Mouse (Mus musculus) limb, embryonic 12.5 days (tissue): ENCODE results near the gene Wwc1. TPM values are rescaled to one million over a fixed set of nuclear protein-coding genes. Genes with fewer than 3 reads are reported as not detected.

Source experiments
- ATAC-seq: fragments of 200-750 bp; cut with Nextera tagmentation; 2 replicates; pipeline ENCODE4 v1.8.0; 2017; ENCODE audit warnings: low read depth, moderate TSS enrichment; ENCODE audit not compliant: insufficient number of reproducible peaks, insufficient read depth, low FRiP score, low TSS enrichment
- H3K27ac ChIP-seq: fragments of 300-500 bp; sonication (generic); 2 replicates; pipeline ENCODE4 v1.5.1; 2016; ENCODE audit warnings: mild to moderate bottlenecking, moderate library complexity
- H3K27me3 ChIP-seq: fragments of 300-500 bp; sonication (generic); 2 replicates; pipeline ENCODE4 v1.6.1; 2016; ENCODE audit warnings: mild to moderate bottlenecking, moderate library complexity
- H3K36me3 ChIP-seq: fragments of 300-500 bp; sonication (generic); 2 replicates; pipeline ENCODE4 v1.6.1; 2016; ENCODE audit warnings: mild to moderate bottlenecking, moderate library complexity
- H3K4me1 ChIP-seq: fragments of 300-500 bp; sonication (generic); replicated peaks from 2 replicates; pipeline ENCODE4 v1.6.1; 2016
- H3K4me2 ChIP-seq: fragments of 300-500 bp; sonication (generic); 2 replicates; pipeline ENCODE4 v1.6.1; 2016; ENCODE audit warnings: mild to moderate bottlenecking, moderate library complexity
- H3K4me3 ChIP-seq: fragments of 300-500 bp; sonication (generic); replicated peaks from 2 replicates; pipeline ENCODE4 v1.5.1; 2016; ENCODE audit warnings: mild to moderate bottlenecking
- H3K9ac ChIP-seq: fragments of 300-500 bp; sonication (generic); replicated peaks from 2 replicates; pipeline ENCODE4 v1.6.1; 2016; ENCODE audit warnings: mild to moderate bottlenecking, moderate library complexity
- H3K9me3 ChIP-seq: fragments of 300-500 bp; sonication (generic); 2 replicates; pipeline ENCODE4 v1.6.1; 2016; ENCODE audit warnings: mild to moderate bottlenecking, moderate library complexity
- WGBS: fragments of 180-500 bp; shearing (Covaris S2); methylation state at CpG from one replicate; pipeline ENCODE4 v1.1.7; 2016; 5-methylcytosine and 5-hydroxymethylcytosine counted together
- polyA plus RNA-seq: library from polyadenylated mRNA; unstranded; fragments of >200 nt; fragmentation: Nextera tagmentation; extraction: Ambion mirVana; gene quantifications from 2 replicates; pipeline ENCODE4 v1.2.1, GENCODE M21; 2016

Gene Wwc1
- polyA plus RNA-seq, 1 experiment from 2014 or later: 5.3 TPM

- peaks cover 3% of the 10 kb centered on the region; the same call in 1 of the 2 replicates for H3K4me1 ChIP-seq
- WGBS: 85% methylated on average over 7 of the region's 7 CpGs
Observed at GRCm38 (mm10) chr11:35950466-35950865, 29.9 kb downstream of the Wwc1 start.

GRCm38 (mm10) chr11:35950011-35950410 is 30.3 kb downstream of the Wwc1 start:
- Histone ChIP-seq H3K4me3 (no peak overlapping the region), H3K36me3 (no peaks in the 10 kb centered on the region), H3K9me3 (no peaks in the 10 kb centered on the region), H3K27me3 (no peaks in the 10 kb centered on the region), H3K4me1 (peaks cover 3% of the 10 kb centered on the region; the same call in 1 of the 2 replicates), H3K27ac (no peak overlapping the region), H3K4me2 (no peak overlapping the region), H3K9ac (no peak overlapping the region)
- 84% methylated on average over 3 of the region's 3 CpGs for WGBS
- ATAC-seq: no peak

More at GRCm38 (mm10) chr11:35950466-35950865, 29.9 kb downstream of the Wwc1 start:
- no peak overlapping the region for H3K4me2 ChIP-seq
- no peaks in the 10 kb centered on the region for H3K9me3 ChIP-seq
- ATAC-seq: no peak
- H3K27ac ChIP-seq: no peak overlapping the region
- no peak overlapping the region for H3K9ac ChIP-seq
- H3K36me3 ChIP-seq: no peaks in the 10 kb centered on the region
- H3K4me3 ChIP-seq: no peak overlapping the region
- H3K27me3 ChIP-seq: no peaks in the 10 kb centered on the region

- no peak overlapping the region for H3K4me2 ChIP-seq
- no peak overlapping the region for H3K9ac ChIP-seq
- no peaks in the 10 kb centered on the region for H3K27me3 ChIP-seq
- no peak overlapping the region for H3K27ac ChIP-seq
- ATAC-seq: 0 out of 2 replicates have a peak, but pooled peaks have one; percentile 17
- WGBS: 55% methylated on average over 6 of the region's 6 CpGs
- H3K9me3 ChIP-seq: no peaks in the 10 kb centered on the region
- no peaks in the 10 kb centered on the region for H3K36me3 ChIP-seq
- no peak overlapping the region for H3K4me3 ChIP-seq
- peaks cover 3% of the 10 kb centered on the region; the same call in 1 of the 2 replicates for H3K4me1 ChIP-seq
Observed at GRCm38 (mm10) chr11:35948457-35948881, 31.9 kb downstream of the Wwc1 start.

- ATAC-seq: no peak
- no peaks in the 10 kb centered on the region for H3K36me3 ChIP-seq
- no peak overlapping the region for H3K4me3 ChIP-seq
- no peak overlapping the region for H3K4me2 ChIP-seq
- H3K9me3 ChIP-seq: no peaks in the 10 kb centered on the region
- H3K27ac ChIP-seq: no peak overlapping the region
- peaks cover 3% of the 10 kb centered on the region; the same call in 1 of the 2 replicates for H3K4me1 ChIP-seq
- WGBS: 87% methylated on average over 9 of the region's 9 CpGs
- no peak overlapping the region for H3K9ac ChIP-seq
- H3K27me3 ChIP-seq: no peaks in the 10 kb centered on the region
Observed at GRCm38 (mm10) chr11:35947944-35948343, 32.4 kb downstream of the Wwc1 start.

- H3K4me3 ChIP-seq: no peak overlapping the region
- no peaks in the 10 kb centered on the region for H3K27me3 ChIP-seq
- H3K4me1 ChIP-seq: peaks cover 3% of the 10 kb centered on the region; the same call in 1 of the 2 replicates
- H3K9ac ChIP-seq: no peak overlapping the region
- WGBS: 44% methylated on average over 6 of the region's 6 CpGs
- no peak overlapping the region for H3K4me2 ChIP-seq
- no peaks in the 10 kb centered on the region for H3K36me3 ChIP-seq
- H3K9me3 ChIP-seq: no peaks in the 10 kb centered on the region
- no peak for ATAC-seq
- H3K27ac ChIP-seq: no peak overlapping the region
Observed at GRCm38 (mm10) chr11:35945187-35945586, 35.1 kb downstream of the Wwc1 start.

- no peaks in the 10 kb centered on the region for H3K27me3 ChIP-seq
- no peak overlapping the region for H3K9ac ChIP-seq
- H3K9me3 ChIP-seq: no peaks in the 10 kb centered on the region
- ATAC-seq: no peak
- no peaks in the 10 kb centered on the region for H3K36me3 ChIP-seq
- H3K4me1 ChIP-seq: peaks cover 6% of the 10 kb centered on the region; the same call in 1 of the 2 replicates
- no peak overlapping the region for H3K4me2 ChIP-seq
- no peak overlapping the region for H3K4me3 ChIP-seq
- 76% methylated on average over 3 of the region's 3 CpGs for WGBS
- no peak overlapping the region for H3K27ac ChIP-seq
Observed at GRCm38 (mm10) chr11:35941641-35942040, 38.7 kb downstream of the Wwc1 start.

GRCm38 (mm10) chr11:35941064-35941463 is 39.3 kb downstream of the Wwc1 start:
- H3K4me3 ChIP-seq: no peak overlapping the region
- H3K9ac ChIP-seq: no peak overlapping the region
- ATAC-seq: no peak
- H3K4me2 ChIP-seq: no peak overlapping the region
- WGBS: 41% methylated on average over 5 of the region's 5 CpGs
- H3K4me1 ChIP-seq: peaks cover 6% of the 10 kb centered on the region; the same call in 1 of the 2 replicates
- H3K36me3 ChIP-seq: no peaks in the 10 kb centered on the region
- H3K9me3 ChIP-seq: no peaks in the 10 kb centered on the region
- H3K27me3 ChIP-seq: no peaks in the 10 kb centered on the region
- no peak overlapping the region for H3K27ac ChIP-seq

GRCm38 (mm10) chr11:35938790-35939385 is 41.4 kb downstream of the Wwc1 start:
- Histone ChIP-seq H3K9ac (no peak overlapping the region), H3K4me3 (no peak overlapping the region), H3K9me3 (no peaks in the 10 kb centered on the region), H3K27ac (no peak overlapping the region), H3K36me3 (no peaks in the 10 kb centered on the region), H3K4me2 (no peak overlapping the region), H3K27me3 (0 out of 2 replicates have a peak, but pooled peaks cover 3% of the 10 kb centered on the region), H3K4me1 (peaks cover 6% of the 10 kb centered on the region; the same call in 1 of the 2 replicates)
- WGBS: 53% methylated on average over 6 of the region's 6 CpGs
- ATAC-seq: no peak

GRCm38 (mm10) chr11:35935645-35936044 is 44.7 kb downstream of the Wwc1 start:
- H3K9me3 ChIP-seq: no peaks in the 10 kb centered on the region
- no peak overlapping the region for H3K4me3 ChIP-seq
- H3K27me3 ChIP-seq: 0 out of 2 replicates have a peak, but pooled peaks cover 3% of the 10 kb centered on the region
- no peak overlapping the region for H3K27ac ChIP-seq
- no peak overlapping the region for H3K4me2 ChIP-seq
- no peak overlapping the region for H3K9ac ChIP-seq
- 54% methylated on average over 3 of the region's 3 CpGs for WGBS
- peaks cover 8% of the 10 kb centered on the region; the same call in 1 of the 2 replicates for H3K4me1 ChIP-seq
- H3K36me3 ChIP-seq: no peaks in the 10 kb centered on the region
- no peak for ATAC-seq

- Histone ChIP-seq H3K4me1 (peaks cover 8% of the 10 kb centered on the region; the same call in 1 of the 2 replicates), H3K9me3 (no peaks in the 10 kb centered on the region), H3K4me3 (no peak overlapping the region), H3K4me2 (no peak overlapping the region), H3K27me3 (0 out of 2 replicates have a peak, but pooled peaks cover 3% of the 10 kb centered on the region), H3K27ac (no peak overlapping the region), H3K9ac (no peak overlapping the region), H3K36me3 (no peaks in the 10 kb centered on the region)
- no peak for ATAC-seq
- WGBS: 97% methylated on average over 1 of the region's 1 CpGs
Observed at GRCm38 (mm10) chr11:35935133-35935532, 45.2 kb downstream of the Wwc1 start.

GRCm38 (mm10) chr11:35933402-35934085 is 46.8 kb downstream of the Wwc1 start:
- no peak overlapping the region for H3K4me3 ChIP-seq
- H3K4me1 ChIP-seq: peaks cover 3% of the 10 kb centered on the region; the same call in 1 of the 2 replicates
- 0 out of 2 replicates have a peak, but pooled peaks cover 3% of the 10 kb centered on the region for H3K27me3 ChIP-seq
- H3K36me3 ChIP-seq: no peaks in the 10 kb centered on the region
- no peak for ATAC-seq
- H3K4me2 ChIP-seq: no peak overlapping the region
- no peak overlapping the region for H3K9ac ChIP-seq
- H3K9me3 ChIP-seq: no peaks in the 10 kb centered on the region
- 38% methylated on average over 14 of the region's 14 CpGs for WGBS
- no peak overlapping the region for H3K27ac ChIP-seq
